Mouse (Mus musculus): ENCODE data around the gene Ccdc182. TPM values are rescaled to one million over a fixed set of nuclear protein-coding genes. Genes with fewer than 3 reads are reported as not detected.

The Ccdc182 gene
- polyA plus RNA-seq, 2 experiments: 0.10 TPM; not detected in 1

DNA sequence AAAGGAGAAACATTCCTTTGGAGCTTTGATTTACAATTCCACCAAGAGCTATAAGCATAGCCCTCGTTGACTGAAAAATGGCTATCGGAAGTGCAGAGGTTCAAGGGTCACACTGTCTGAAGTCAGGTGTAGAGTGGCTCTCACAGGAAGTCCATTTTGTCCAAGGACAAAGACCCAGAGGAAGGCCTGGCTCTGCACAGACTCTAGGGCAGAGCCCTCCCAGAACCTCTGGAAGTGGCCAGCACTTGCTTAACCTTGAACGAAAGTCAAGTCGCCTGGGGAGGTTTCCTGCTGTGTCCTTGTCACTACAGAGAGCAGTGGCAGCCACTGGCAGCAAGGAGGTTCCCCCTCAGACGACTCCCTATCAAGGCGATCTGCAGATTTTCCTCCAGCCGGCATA, 33.4 kb upstream of the Ccdc182 start:
- no peak for DNase-seq (ENCODE audit: low spot score)
- Histone ChIP-seq H3K4me1 (ENCODE audit: control insufficient read depth, insufficient read depth, low read length) (no peaks in the 10 kb centered on the region), H3K4me3 (replicated peaks; ENCODE audit: low read length) (no peak overlapping the region), H3K27ac (replicated peaks; ENCODE audit: low read depth, low read length) (no peak overlapping the region), H3K27me3 (ENCODE audit: control insufficient read depth, insufficient read depth, low read length) (no peaks in the 10 kb centered on the region), H3K36me3 (ENCODE audit: control insufficient read depth, insufficient read depth, low read length) (no peaks in the 10 kb centered on the region), H3K9me3 (ENCODE audit: control insufficient read depth, low read length) (no peaks in the 10 kb centered on the region), H3K9ac (ENCODE audit: low read depth, low read length, severe bottlenecking) (no peak overlapping the region), H3K4me2 (replicated peaks; ENCODE audit: low read depth, low read length, severe bottlenecking) (no peak overlapping the region)
- 44% methylated on average over 7 of the region's 7 CpGs for WGBS
- TF ChIP-seq POLR2A (IDR thresholded peaks at IDR 0.05; ENCODE audit: borderline replicate concordance, extremely low read depth, insufficient read depth, insufficient read length): no peak
- no peak for ATAC-seq (ENCODE audit: low FRiP score, low read depth)

DNA sequence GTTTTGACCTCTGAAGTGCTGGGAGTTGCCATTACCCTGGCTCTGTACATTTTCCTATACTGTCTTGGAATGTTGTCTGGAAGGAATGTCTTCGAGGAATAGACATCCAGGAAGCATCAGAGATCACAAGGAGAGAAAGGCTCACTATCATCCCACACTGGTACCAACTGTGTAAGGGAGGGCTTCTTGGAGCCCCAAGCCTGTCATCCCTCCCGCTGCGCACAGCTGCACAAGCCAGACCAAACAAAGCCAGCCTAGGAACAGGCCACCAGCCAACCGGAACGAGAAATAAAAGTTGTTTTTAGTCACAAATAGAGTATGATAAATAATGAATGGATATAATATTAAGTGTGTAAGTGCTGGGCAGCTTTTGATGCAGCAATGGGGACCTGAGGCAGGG, 29.0 kb upstream of the Ccdc182 start:
- Histone ChIP-seq H3K4me2 (replicated peaks; ENCODE audit: low read depth, low read length, severe bottlenecking) (no peak overlapping the region), H3K36me3 (ENCODE audit: control insufficient read depth, insufficient read depth, low read length) (no peaks in the 10 kb centered on the region), H3K9me3 (ENCODE audit: control insufficient read depth, low read length) (no peaks in the 10 kb centered on the region), H3K27ac (replicated peaks; ENCODE audit: low read depth, low read length) (no peak overlapping the region), H3K4me3 (replicated peaks; ENCODE audit: low read length) (no peak overlapping the region), H3K9ac (ENCODE audit: low read depth, low read length, severe bottlenecking) (no peak overlapping the region), H3K4me1 (ENCODE audit: control insufficient read depth, insufficient read depth, low read length) (no peaks in the 10 kb centered on the region), H3K27me3 (ENCODE audit: control insufficient read depth, insufficient read depth, low read length) (no peaks in the 10 kb centered on the region)
- ATAC-seq (ENCODE audit: low FRiP score, low read depth) (no peak), DNase-seq (ENCODE audit: low spot score) (no peak)
- WGBS: 82% methylated on average over 5 of the region's 5 CpGs
- no peak for TF ChIP-seq POLR2A (IDR thresholded peaks at IDR 0.05; ENCODE audit: borderline replicate concordance, extremely low read depth, insufficient read depth, insufficient read length)

DNA sequence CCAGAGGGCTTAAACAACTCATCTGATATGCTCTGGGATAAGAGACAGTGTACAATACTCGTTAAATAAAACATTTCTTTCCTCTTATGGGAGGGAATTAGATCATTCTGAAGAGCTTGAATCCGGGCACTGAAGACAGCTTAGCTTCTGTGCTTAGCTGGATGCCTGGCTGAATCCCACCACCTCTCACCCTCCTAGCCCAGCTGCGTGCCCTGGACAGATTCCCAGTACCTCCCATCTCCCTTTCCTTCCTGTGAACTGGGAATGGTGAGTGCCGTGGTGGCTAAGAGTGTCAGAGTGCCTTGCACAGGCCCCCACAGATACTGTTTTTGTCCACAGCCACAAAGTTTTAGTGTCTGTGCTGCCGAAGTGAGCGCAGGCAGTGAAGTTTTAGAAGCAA, 27.5 kb upstream of the Ccdc182 start:
- TF ChIP-seq POLR2A (IDR thresholded peaks at IDR 0.05; ENCODE audit: borderline replicate concordance, extremely low read depth, insufficient read depth, insufficient read length): no peak
- DNase-seq (ENCODE audit: low spot score) (no peak), ATAC-seq (ENCODE audit: low FRiP score, low read depth) (no peak)
- Histone ChIP-seq H3K4me2 (replicated peaks; ENCODE audit: low read depth, low read length, severe bottlenecking) (no peak overlapping the region), H3K9ac (ENCODE audit: low read depth, low read length, severe bottlenecking) (no peak overlapping the region), H3K4me3 (replicated peaks; ENCODE audit: low read length) (no peak overlapping the region), H3K4me1 (ENCODE audit: control insufficient read depth, insufficient read depth, low read length) (no peaks in the 10 kb centered on the region), H3K27me3 (ENCODE audit: control insufficient read depth, insufficient read depth, low read length) (no peaks in the 10 kb centered on the region), H3K9me3 (ENCODE audit: control insufficient read depth, low read length) (no peaks in the 10 kb centered on the region), H3K27ac (replicated peaks; ENCODE audit: low read depth, low read length) (no peak overlapping the region), H3K36me3 (ENCODE audit: control insufficient read depth, insufficient read depth, low read length) (no peaks in the 10 kb centered on the region)
- 62% methylated on average over 6 of the region's 6 CpGs for WGBS

DNA sequence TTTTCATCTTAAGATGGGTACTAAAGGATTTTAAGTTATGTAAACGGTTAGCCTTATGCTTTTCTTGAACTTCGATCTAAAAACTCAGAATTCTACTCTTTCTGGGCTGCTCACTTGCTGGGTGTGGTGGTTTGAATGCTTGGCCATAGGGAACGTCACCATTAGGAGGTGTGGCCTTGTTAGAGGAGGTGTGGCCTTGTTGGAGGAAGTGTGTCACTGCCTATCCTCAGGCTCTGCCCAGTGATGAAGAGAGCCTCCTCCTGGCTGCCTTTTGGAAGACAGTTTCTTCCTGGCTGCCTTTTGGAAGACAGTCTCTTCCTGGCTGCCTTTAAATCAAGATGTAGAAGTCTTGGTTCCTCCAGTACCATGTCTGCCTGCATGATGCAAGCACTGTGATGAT, 22.0 kb upstream of the Ccdc182 start:
- Histone ChIP-seq H3K9me3 (ENCODE audit: control insufficient read depth, low read length) (no peaks in the 10 kb centered on the region), H3K4me3 (replicated peaks; ENCODE audit: low read length) (no peak overlapping the region), H3K4me2 (replicated peaks; ENCODE audit: low read depth, low read length, severe bottlenecking) (no peak overlapping the region), H3K4me1 (ENCODE audit: control insufficient read depth, insufficient read depth, low read length) (peaks cover 26% of the 10 kb centered on the region), H3K27ac (replicated peaks; ENCODE audit: low read depth, low read length) (no peak overlapping the region), H3K27me3 (ENCODE audit: control insufficient read depth, insufficient read depth, low read length) (0 out of 2 replicates have a peak, but pooled peaks cover 7% of the 10 kb centered on the region), H3K9ac (ENCODE audit: low read depth, low read length, severe bottlenecking) (no peak overlapping the region), H3K36me3 (ENCODE audit: control insufficient read depth, insufficient read depth, low read length) (no peaks in the 10 kb centered on the region)
- ATAC-seq (ENCODE audit: low FRiP score, low read depth) (no peak), DNase-seq (ENCODE audit: low spot score) (no peak)
- 64% methylated on average over 3 of the region's 3 CpGs for WGBS
- TF ChIP-seq POLR2A (IDR thresholded peaks at IDR 0.05; ENCODE audit: borderline replicate concordance, extremely low read depth, insufficient read depth, insufficient read length): no peak

DNA sequence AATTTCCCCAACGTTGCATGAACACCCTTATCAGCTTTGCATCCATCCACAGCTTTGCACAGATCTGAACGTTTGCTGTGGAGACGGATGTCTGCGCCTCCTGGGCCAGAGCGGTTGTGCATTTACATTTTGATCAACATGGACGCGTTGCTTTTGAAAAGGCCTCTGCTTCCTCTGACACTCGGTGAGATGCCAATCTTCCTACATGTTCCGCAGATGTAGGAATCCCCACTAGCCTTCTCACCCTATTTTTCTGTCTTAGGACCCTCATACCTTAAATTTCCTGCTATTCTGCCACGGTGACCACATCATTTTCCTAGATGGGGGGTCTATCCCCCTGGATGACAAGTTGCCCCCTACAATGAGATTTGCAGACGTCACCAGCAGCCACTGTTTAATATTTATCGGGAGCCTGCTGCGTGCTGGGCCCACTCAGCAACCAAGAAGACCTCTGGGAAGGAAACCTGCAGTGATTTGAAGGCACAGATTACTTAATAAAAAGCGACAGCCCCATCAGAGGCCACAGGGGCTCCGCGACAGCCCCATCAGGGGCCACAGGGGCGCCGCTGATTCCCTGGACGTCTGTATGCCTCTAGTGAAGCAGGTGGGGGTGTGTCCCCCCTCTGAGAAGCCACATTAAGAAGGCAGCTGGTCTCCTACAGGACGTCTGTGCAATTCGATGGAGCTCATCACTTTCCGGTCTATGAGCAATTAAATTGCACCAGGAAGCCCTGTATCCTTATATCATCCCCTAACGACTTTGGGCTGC, 19.6 kb upstream of the Ccdc182 start:
- 51% methylated on average over 23 of the region's 23 CpGs for WGBS
- Histone ChIP-seq H3K9ac (ENCODE audit: low read depth, low read length, severe bottlenecking) (no peak overlapping the region), H3K4me2 (replicated peaks; ENCODE audit: low read depth, low read length, severe bottlenecking) (peak overlapping the region; percentile 8; the same call in 1 of the 2 replicates), H3K9me3 (ENCODE audit: control insufficient read depth, low read length) (no peaks in the 10 kb centered on the region), H3K27me3 (ENCODE audit: control insufficient read depth, insufficient read depth, low read length) (0 out of 2 replicates have a peak, but pooled peaks cover 7% of the 10 kb centered on the region), H3K4me3 (replicated peaks; ENCODE audit: low read length) (no peak overlapping the region), H3K27ac (replicated peaks; ENCODE audit: low read depth, low read length) (no peak overlapping the region), H3K4me1 (ENCODE audit: control insufficient read depth, insufficient read depth, low read length) (peaks cover 36% of the 10 kb centered on the region), H3K36me3 (ENCODE audit: control insufficient read depth, insufficient read depth, low read length) (no peaks in the 10 kb centered on the region)
- no peak for TF ChIP-seq POLR2A (IDR thresholded peaks at IDR 0.05; ENCODE audit: borderline replicate concordance, extremely low read depth, insufficient read depth, insufficient read length)
- ATAC-seq (ENCODE audit: low FRiP score, low read depth) (no peak), DNase-seq (ENCODE audit: low spot score) (no peak)

Measured in limb, embryonic 14.5 days (tissue).